Mouse (Mus musculus) liver, embryonic 11.5 days (tissue): Measurements from ENCODE around the gene Myo6. TPM values are rescaled to one million over a fixed set of nuclear protein-coding genes. Genes with fewer than 3 reads are reported as not detected.

ENCODE experiments used
- ATAC-seq: fragments of 200-750 bp; cut with Nextera tagmentation; replicated peaks from 2 replicates; pipeline ENCODE4 v1.8.0; 2017; ENCODE audit warnings: moderate number of reproducible peaks, mild to moderate bottlenecking, moderate TSS enrichment, moderate library complexity; ENCODE audit not compliant: low FRiP score
- DNase-seq: peaks from one replicate; pipeline ENCODE4 v3.0.0-alpha.2; 2017; ENCODE audit warnings: low spot score
- H3K27ac ChIP-seq: fragments of 300-500 bp; sonication (generic); 2 replicates; pipeline ENCODE4 v1.5.1; 2014; ENCODE audit warnings: mild to moderate bottlenecking, low read depth, low read length, control low read depth
- H3K27me3 ChIP-seq: fragments of 300-500 bp; sonication (generic); replicated peaks from 2 replicates; pipeline ENCODE4 v1.6.1; 2014; ENCODE audit warnings: low read length, mixed read lengths; ENCODE audit not compliant: control insufficient read depth, insufficient read depth
- H3K36me3 ChIP-seq: fragments of 300-500 bp; sonication (generic); 2 replicates; pipeline ENCODE4 v1.6.1; 2014; ENCODE audit warnings: mild to moderate bottlenecking, low read length, moderate library complexity, mixed read lengths; ENCODE audit not compliant: control insufficient read depth, insufficient read depth
- H3K4me1 ChIP-seq: fragments of 300-500 bp; sonication (generic); replicated peaks from 2 replicates; pipeline ENCODE4 v1.6.1; 2014; ENCODE audit warnings: low read length, mixed read lengths; ENCODE audit not compliant: control insufficient read depth, insufficient read depth
- H3K4me2 ChIP-seq: fragments of 300-500 bp; sonication (generic); 2 replicates; pipeline ENCODE4 v1.6.1; 2014; ENCODE audit warnings: mild to moderate bottlenecking, control low read depth, moderate library complexity
- H3K4me3 ChIP-seq: fragments of 300-500 bp; sonication (generic); 2 replicates; pipeline ENCODE4 v1.5.1; 2014; ENCODE audit warnings: low read depth, low read length, control low read depth
- H3K9ac ChIP-seq: fragments of 300-500 bp; sonication (generic); 2 replicates; pipeline ENCODE4 v1.6.1; 2014; ENCODE audit warnings: low read depth, low read length, control low read depth
- H3K9me3 ChIP-seq: fragments of 300-500 bp; sonication (generic); 2 replicates; pipeline ENCODE4 v1.6.1; 2016; ENCODE audit warnings: low read length, inconsistent platforms, mixed read lengths; ENCODE audit not compliant: control insufficient read depth
- WGBS: fragments of 180-500 bp; shearing (Covaris S2); extraction: QIAGEN DNeasy Blood & Tissue Kit; methylation state at CpG from one replicate; pipeline ENCODE4 v1.1.7; 2014; 5-methylcytosine and 5-hydroxymethylcytosine counted together
- polyA plus RNA-seq: library from polyadenylated mRNA; unstranded; fragments of >200 nt; fragmentation: Nextera tagmentation; extraction: Ambion mirVana; gene quantifications from 2 replicates; pipeline ENCODE4 v1.2.1, GENCODE M21; 2014

Gene Myo6
- polyA plus RNA-seq, 1 experiment from 2014 or later, result 8.2 TPM

DNA sequence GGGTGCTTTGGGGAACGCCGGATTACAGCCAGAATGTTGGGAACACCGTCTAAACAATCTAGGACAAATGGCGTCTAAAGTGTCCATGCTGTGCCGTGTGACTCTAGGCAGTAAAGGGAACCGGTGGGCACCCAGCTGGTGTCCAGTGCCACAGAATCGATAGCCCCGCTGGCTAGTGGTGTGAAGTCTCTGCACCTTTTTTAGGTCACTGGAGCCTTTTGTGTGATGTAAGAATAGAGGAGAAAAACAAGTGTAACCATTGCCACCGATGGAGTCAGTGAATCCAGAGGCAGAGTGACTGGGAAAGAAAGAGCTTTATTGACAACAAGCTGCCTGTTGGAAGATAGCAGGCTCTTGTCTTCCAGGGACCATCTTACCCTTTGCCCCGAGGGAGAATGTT lies 44.6 kb downstream of the Myo6 start:
- DNase-seq (no peak), ATAC-seq (no peak)
- Histone ChIP-seq H3K4me3 (no peak overlapping the region), H3K9ac (no peak overlapping the region), H3K27me3 (no peaks in the 10 kb centered on the region), H3K4me1 (no peaks in the 10 kb centered on the region), H3K4me2 (no peak overlapping the region), H3K36me3 (no peaks in the 10 kb centered on the region), H3K27ac (no peak overlapping the region), H3K9me3 (no peaks in the 10 kb centered on the region)
- WGBS, result 77% methylated on average over 10 of the region's 10 CpGs

DNA sequence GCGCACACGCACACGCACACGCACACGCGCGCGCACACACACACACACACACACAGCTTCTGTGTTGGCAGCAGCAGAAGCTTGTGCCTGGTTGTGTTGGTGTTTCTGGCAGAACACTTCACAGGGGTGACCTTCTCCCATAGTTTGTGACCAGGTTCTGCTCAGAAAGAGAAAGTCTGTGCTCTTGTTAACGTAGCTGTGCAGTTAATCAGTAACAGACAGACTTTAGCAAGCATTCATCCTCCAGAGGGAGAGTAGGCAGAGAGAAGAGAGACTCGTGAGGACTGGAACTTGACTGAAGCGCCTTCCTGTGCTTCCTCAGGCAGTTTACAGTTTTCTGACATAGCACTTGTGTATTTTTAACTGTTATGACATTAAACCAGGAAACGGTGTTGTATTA lies 45.3 kb downstream of the Myo6 start:
- Histone ChIP-seq H3K9me3 (no peaks in the 10 kb centered on the region), H3K4me3 (no peak overlapping the region), H3K4me1 (no peaks in the 10 kb centered on the region), H3K27ac (no peak overlapping the region), H3K27me3 (no peaks in the 10 kb centered on the region), H3K9ac (no peak overlapping the region), H3K36me3 (no peaks in the 10 kb centered on the region), H3K4me2 (no peak overlapping the region)
- ATAC-seq, result peak; percentile 49; the same call in 1 of the 2 replicates
- WGBS, result 78% methylated on average over 12 of the region's 12 CpGs
- DNase-seq, result no peak

GRCm38 (mm10) chr9:80213428-80213827 lies 48.6 kb downstream of the Myo6 start:
- DNase-seq (no peak), ATAC-seq (no peak)
- WGBS, result 72% methylated on average over 2 of the region's 2 CpGs
- Histone ChIP-seq H3K9me3 (no peaks in the 10 kb centered on the region), H3K36me3 (no peaks in the 10 kb centered on the region), H3K27me3 (no peaks in the 10 kb centered on the region), H3K9ac (no peak overlapping the region), H3K4me1 (no peaks in the 10 kb centered on the region), H3K4me2 (no peak overlapping the region), H3K27ac (no peak overlapping the region), H3K4me3 (no peak overlapping the region)

DNA sequence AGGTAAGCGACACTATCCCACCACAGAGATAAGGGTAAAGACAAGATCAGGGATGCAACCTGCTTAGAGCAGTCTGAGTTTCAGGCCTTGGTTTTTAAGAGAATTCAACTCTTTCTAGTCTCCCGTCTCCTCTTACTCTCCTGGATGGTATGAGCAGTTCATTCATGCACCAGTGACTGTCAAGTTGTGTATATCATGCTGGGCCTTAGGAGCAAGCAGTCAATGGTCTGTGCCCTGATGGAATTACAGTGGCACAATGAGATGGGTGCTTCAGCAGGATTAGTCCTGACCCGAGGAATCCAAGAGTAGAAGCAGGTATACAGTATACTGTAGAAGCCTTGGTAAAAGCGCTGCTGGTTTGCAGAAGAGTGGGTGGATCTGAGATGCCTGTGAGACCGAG lies 50.7 kb downstream of the Myo6 start:
- Histone ChIP-seq H3K27me3 (no peaks in the 10 kb centered on the region), H3K4me2 (no peak overlapping the region), H3K9ac (no peak overlapping the region), H3K27ac (no peak overlapping the region), H3K4me3 (no peak overlapping the region), H3K36me3 (no peaks in the 10 kb centered on the region), H3K4me1 (no peaks in the 10 kb centered on the region), H3K9me3 (no peaks in the 10 kb centered on the region)
- WGBS, result 83% methylated on average over 5 of the region's 5 CpGs
- no peak for DNase-seq
- no peak for ATAC-seq

DNA sequence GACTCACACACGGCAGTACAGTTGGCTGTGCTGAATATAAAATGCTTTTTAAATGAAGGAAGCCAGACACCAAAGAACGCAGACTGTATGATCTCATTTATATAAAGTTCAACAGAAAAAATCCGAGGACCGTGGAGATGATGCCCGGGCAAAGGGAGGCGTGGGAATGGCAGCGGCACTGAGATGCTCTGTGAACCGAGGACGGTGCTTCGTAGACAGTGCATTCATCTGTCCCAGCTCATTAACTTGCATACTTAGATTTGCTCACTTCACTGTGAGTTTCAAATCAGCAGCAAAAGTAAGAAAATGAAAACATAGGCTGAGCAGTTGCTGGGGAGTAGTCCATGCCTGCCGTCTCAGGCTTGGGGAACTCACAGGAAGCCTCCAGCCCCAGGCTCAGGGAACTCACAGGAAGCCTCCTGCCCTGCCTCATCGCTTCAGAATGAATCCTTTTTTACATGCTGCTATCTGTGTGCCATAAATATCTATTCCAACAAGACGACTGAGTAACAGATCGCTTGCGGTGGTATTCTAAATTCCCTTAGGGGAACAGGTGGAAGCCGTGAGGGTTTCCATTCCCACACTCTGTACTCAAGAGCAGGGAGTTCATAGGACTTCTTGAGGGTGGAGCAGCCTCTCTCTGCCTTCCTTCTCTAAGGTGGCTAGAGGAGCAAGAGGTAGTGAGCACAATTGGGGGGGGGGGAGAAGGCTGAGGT lies 52.1 kb downstream of the Myo6 start:
- DNase-seq, result no peak
- H3K4me3 ChIP-seq, result no peak overlapping the region
- H3K27me3 ChIP-seq, result no peaks in the 10 kb centered on the region
- 82% methylated on average over 16 of the region's 16 CpGs for WGBS
- H3K36me3 ChIP-seq, result no peaks in the 10 kb centered on the region
- H3K27ac ChIP-seq, result no peak overlapping the region
- no peaks in the 10 kb centered on the region for H3K9me3 ChIP-seq
- no peak overlapping the region for H3K4me2 ChIP-seq
- no peaks in the 10 kb centered on the region for H3K4me1 ChIP-seq
- H3K9ac ChIP-seq, result no peak overlapping the region
- no peak for ATAC-seq

DNA sequence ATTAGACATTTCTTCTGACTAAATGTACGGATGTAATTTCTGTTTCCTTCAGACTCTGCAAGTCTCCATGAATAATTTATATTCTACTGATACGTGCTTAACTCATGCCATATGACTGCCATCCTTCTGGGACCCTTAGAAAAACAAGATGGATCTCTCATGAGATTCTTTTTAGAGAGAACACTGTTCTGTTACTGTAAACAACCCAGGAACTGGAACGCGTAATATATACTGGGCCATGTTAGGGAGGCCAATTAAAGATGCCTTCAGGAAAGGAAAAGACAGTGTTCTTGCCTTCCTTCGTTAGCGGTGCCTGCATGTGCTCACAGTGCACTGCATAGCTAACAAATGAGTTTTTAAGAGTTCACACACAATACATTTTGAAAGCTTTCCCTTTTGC lies 53.9 kb downstream of the Myo6 start:
- ATAC-seq (no peak), DNase-seq (no peak)
- WGBS, result 80% methylated on average over 6 of the region's 6 CpGs
- H3K9ac ChIP-seq, result no peak overlapping the region
- H3K4me2 ChIP-seq, result no peak overlapping the region
- H3K27me3 ChIP-seq, result no peaks in the 10 kb centered on the region
- H3K4me3 ChIP-seq, result no peak overlapping the region
- H3K36me3 ChIP-seq, result no peaks in the 10 kb centered on the region
- H3K4me1 ChIP-seq, result no peaks in the 10 kb centered on the region
- H3K27ac ChIP-seq, result no peak overlapping the region
- H3K9me3 ChIP-seq, result no peaks in the 10 kb centered on the region

DNA sequence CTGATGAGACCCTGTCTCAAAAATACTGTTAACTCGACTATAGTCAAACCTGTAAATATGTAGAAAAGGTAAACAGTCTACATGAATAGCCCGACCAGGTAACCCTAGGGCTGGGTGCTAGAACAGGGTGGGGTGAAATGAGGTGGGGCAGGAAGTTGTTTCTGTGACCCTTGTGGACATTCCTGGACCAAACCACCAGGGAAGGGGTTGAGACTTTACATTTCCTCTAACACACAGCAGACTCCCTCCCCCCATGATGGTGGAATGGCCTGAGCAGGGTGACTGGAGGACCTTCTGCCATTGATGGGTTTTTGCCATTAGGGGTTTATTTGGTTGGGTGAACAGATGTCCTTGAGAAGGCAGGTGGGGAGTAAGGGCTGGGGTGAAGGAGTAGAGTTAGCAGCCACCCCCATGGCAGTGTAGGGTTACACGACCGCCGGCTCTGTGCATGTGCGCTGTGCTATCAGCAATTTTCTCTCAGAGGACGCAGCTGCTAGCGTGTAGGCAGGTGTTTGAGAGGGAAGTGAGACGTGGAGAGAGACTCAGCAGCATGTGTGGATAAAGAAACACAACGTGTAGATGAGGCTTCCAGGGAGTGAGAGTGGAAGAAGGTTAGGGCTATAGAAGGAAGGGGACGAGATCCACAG lies 59.3 kb downstream of the Myo6 start:
- H3K4me1 ChIP-seq, result no peaks in the 10 kb centered on the region
- H3K27ac ChIP-seq, result no peak overlapping the region
- no peak overlapping the region for H3K4me3 ChIP-seq
- no peak for DNase-seq
- H3K4me2 ChIP-seq, result no peak overlapping the region
- no peaks in the 10 kb centered on the region for H3K9me3 ChIP-seq
- no peak for ATAC-seq
- 76% methylated on average over 11 of the region's 11 CpGs for WGBS
- H3K36me3 ChIP-seq, result no peaks in the 10 kb centered on the region
- H3K9ac ChIP-seq, result no peak overlapping the region
- H3K27me3 ChIP-seq, result no peaks in the 10 kb centered on the region

- H3K9me3 ChIP-seq, result no peaks in the 10 kb centered on the region
- H3K4me1 ChIP-seq, result no peaks in the 10 kb centered on the region
- no peak overlapping the region for H3K27ac ChIP-seq
- 87% methylated on average over 5 of the region's 5 CpGs for WGBS
- DNase-seq (no peak), ATAC-seq (no peak)
- no peak overlapping the region for H3K4me2 ChIP-seq
- H3K4me3 ChIP-seq, result no peak overlapping the region
- no peaks in the 10 kb centered on the region for H3K36me3 ChIP-seq
- no peak overlapping the region for H3K9ac ChIP-seq
- no peaks in the 10 kb centered on the region for H3K27me3 ChIP-seq
These were observed 61.9 kb downstream of the Myo6 start for GRCm38 (mm10) chr9:80226579-80227325.
